Mouse (Mus musculus) forebrain, embryonic 11.5 days (tissue): ENCODE measurements around the gene Drosha. TPM values are rescaled to one million over a fixed set of nuclear protein-coding genes. Genes with fewer than 3 reads are reported as not detected.

Experiments used
- ATAC-seq: fragments of 200-750 bp; cut with Nextera tagmentation; replicated peaks from 2 replicates; pipeline ENCODE4 v1.8.0; 2017; ENCODE audit warnings: moderate TSS enrichment; ENCODE audit not compliant: low FRiP score
- DNase-seq: peaks from one replicate; pipeline ENCODE4 v3.0.0-alpha.2; 2017; ENCODE audit warnings: low spot score
- H3K27ac ChIP-seq: fragments of 300-500 bp; sonication (generic); 2 replicates; pipeline ENCODE4 v1.5.1; 2014; ENCODE audit warnings: low read depth, low read length
- H3K27me3 ChIP-seq: fragments of 300-500 bp; sonication (generic); 2 replicates; pipeline ENCODE4 v1.6.1; 2014; ENCODE audit warnings: mild to moderate bottlenecking, low read length, mixed read lengths; ENCODE audit not compliant: control insufficient read depth, insufficient read depth
- H3K36me3 ChIP-seq: fragments of 300-500 bp; sonication (generic); 2 replicates; pipeline ENCODE4 v1.6.1; 2014; ENCODE audit warnings: mild to moderate bottlenecking, low read length, moderate library complexity, mixed read lengths; ENCODE audit not compliant: control insufficient read depth, insufficient read depth
- H3K4me1 ChIP-seq: fragments of 300-500 bp; sonication (generic); replicated peaks from 2 replicates; pipeline ENCODE4 v1.6.1; 2014; ENCODE audit warnings: low read length, mixed read lengths; ENCODE audit not compliant: control insufficient read depth, insufficient read depth
- H3K4me2 ChIP-seq: fragments of 300-500 bp; sonication (generic); 2 replicates; pipeline ENCODE4 v1.6.1; 2014; ENCODE audit warnings: low read depth, mild to moderate bottlenecking, low read length, moderate library complexity, mixed read lengths; ENCODE audit not compliant: severe bottlenecking
- H3K4me3 ChIP-seq: fragments of 300-500 bp; sonication (generic); 2 replicates; pipeline ENCODE4 v1.5.1; 2014; ENCODE audit warnings: low read depth, low read length
- H3K9ac ChIP-seq: fragments of 300-500 bp; sonication (generic); 2 replicates; pipeline ENCODE4 v1.6.1; 2014; ENCODE audit warnings: low read length
- H3K9me3 ChIP-seq: fragments of 300-500 bp; sonication (generic); 2 replicates; pipeline ENCODE4 v1.6.1; 2016; ENCODE audit warnings: low read length, mixed read lengths; ENCODE audit not compliant: control insufficient read depth
- WGBS: fragments of 180-500 bp; shearing (Covaris S2); extraction: QIAGEN DNeasy Blood & Tissue Kit; methylation state at CpG from one replicate; pipeline ENCODE4 v1.1.7; 2014; 5-methylcytosine and 5-hydroxymethylcytosine counted together
- polyA plus RNA-seq: library from polyadenylated mRNA; unstranded; fragments of >200 nt; fragmentation: Nextera tagmentation; extraction: Ambion mirVana; gene quantifications from 2 replicates; pipeline ENCODE4 v1.2.1, GENCODE M21; 2014

Gene Drosha
- polyA plus RNA-seq, 1 experiment from 2014 or later, result 90.2 TPM

DNA sequence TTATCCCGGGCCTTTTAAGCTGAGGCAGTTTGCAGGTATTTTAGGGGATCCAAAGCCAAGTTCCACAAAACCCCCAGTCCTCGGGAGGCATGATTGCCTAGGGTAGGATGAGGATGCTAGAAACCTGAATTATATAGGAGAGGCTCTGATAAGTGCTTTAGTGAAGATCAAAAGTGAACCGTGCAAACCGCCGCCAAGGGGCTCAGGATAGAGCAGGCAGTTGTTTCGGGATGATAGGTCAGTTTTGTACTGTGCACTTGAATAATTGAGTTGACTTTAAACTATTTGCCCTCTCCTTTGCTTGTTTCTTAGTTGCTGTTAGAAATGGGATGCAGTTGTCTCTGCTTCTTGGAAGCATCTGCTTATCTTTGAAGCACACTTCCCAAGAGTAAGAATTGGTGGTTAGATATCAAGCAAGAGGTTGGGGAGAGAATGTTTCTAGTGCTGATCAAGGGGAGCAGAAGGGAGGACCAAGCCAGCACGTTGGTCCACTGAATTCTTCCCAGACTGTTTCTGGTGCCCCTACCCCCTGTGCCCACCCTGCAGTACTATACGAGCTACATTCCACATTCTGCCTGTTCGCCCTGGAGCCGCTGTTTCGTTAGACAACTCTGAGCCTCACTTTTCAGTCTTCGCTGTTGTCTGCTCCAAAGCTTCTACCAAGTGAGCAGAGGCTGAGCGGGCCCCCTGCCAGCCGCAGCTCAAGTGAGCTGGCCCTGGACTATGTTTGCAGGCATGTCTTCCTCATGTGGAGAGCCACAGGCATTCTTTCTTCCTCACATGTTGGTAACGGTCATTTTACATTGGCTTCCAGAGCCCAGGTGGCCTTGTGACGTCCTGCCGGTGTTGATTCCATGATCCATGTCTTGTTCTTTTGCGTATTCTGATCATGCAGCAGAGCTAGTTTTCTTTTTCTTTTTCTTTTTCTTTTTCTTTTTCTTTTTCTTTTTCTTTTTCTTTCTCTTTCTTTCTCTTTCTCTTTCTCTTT, 71.7 kb downstream of the Drosha start:
- no peaks in the 10 kb centered on the region for H3K9me3 ChIP-seq
- no peak for ATAC-seq
- H3K4me1 ChIP-seq, result no peaks in the 10 kb centered on the region
- no peak overlapping the region for H3K4me2 ChIP-seq
- no peaks in the 10 kb centered on the region for H3K27me3 ChIP-seq
- 94% methylated on average over 18 of the region's 18 CpGs for WGBS
- no peak for DNase-seq
- no peak overlapping the region for H3K4me3 ChIP-seq
- no peak overlapping the region for H3K9ac ChIP-seq
- peaks cover 7% of the 10 kb centered on the region for H3K36me3 ChIP-seq
- H3K27ac ChIP-seq, result no peak overlapping the region

DNA sequence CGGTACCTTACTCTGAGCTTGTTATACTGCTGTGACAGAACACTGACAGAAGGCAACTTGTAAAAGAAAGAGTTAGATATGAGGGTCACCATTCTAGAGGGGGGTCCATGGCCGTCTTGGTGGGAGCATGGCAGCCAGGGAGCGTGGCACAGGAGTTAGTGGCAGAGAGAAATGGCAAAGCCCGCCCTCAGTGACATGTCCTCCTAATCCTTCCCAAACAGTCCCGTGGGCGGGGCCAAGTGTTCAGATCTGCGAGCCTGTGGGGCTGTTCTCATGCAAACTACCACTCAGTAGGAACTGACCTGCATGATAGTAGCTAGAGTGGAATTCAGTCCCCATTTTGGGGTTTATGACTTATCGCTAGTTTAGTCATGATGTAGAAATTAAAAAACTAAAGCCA, 73.2 kb downstream of the Drosha start:
- Histone ChIP-seq H3K27ac (no peak overlapping the region), H3K27me3 (no peaks in the 10 kb centered on the region), H3K9ac (no peak overlapping the region), H3K36me3 (peaks cover 7% of the 10 kb centered on the region), H3K4me3 (no peak overlapping the region), H3K4me2 (no peak overlapping the region), H3K4me1 (no peaks in the 10 kb centered on the region), H3K9me3 (no peaks in the 10 kb centered on the region)
- ATAC-seq (no peak), DNase-seq (no peak)
- 87% methylated on average over 8 of the region's 8 CpGs for WGBS

DNA sequence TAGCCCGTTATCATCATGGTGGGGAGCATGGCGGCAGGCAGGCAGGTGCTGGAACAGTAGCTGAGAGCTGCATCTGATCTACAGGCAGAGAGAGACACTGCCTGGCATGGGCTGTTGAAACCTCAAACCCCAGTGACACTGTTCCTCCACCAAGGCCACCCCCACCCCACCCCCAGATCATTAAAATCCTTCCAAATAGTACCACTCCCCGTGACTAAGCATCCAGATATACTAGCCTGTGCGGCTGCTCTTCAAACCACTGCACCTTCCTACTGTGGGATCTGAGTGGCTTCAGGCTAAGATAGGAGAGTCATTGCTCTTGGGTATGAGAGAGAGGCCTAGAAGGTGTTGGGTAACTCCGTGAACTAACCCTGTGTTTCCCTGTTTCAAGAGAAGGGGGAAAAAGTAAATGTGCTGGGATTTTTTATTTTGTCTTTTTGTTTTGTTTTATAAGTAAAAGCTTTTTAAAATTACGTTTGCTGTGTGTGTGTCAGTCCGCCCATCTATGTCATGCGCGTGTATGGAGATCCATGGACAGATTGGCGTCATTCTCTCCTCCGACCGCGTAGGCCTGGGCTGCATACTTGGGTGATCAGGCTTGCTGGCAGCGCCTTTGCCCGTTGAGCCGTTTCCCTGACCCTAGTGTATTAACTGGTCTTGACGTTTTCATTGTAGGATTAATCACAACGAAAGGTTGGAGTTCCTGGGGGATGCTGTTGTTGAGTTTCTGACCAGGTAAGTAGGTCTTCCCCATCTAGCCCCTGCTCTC, 76.0 kb downstream of the Drosha start:
- Histone ChIP-seq H3K4me1 (no peaks in the 10 kb centered on the region), H3K4me3 (no peak overlapping the region), H3K27me3 (no peaks in the 10 kb centered on the region), H3K4me2 (no peak overlapping the region), H3K27ac (no peak overlapping the region), H3K9ac (no peak overlapping the region), H3K36me3 (peaks cover 7% of the 10 kb centered on the region), H3K9me3 (no peaks in the 10 kb centered on the region)
- WGBS, result 93% methylated on average over 18 of the region's 18 CpGs
- no peak for ATAC-seq
- no peak for DNase-seq

DNA sequence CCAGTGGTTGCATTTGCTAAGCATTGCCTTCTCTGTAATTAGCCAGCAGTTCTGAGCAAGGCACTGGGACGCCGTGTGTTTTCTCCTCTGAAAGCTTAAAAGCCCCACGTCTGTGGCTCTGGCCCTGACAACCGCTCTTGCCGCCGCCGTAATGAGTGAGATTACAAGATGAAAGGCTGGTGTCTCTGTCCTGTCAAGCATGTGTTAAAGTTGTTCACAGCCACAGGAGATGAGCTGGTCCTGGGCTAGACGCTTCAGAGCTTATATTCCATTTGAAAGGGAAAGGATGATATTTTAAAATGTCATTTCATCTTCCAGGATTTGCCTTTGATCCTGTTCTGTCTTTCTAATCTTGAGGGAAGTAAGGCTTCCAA, 76.6 kb downstream of the Drosha start:
- no peak overlapping the region for H3K4me2 ChIP-seq
- DNase-seq, result no peak
- H3K9ac ChIP-seq, result no peak overlapping the region
- no peaks in the 10 kb centered on the region for H3K27me3 ChIP-seq
- H3K4me3 ChIP-seq, result no peak overlapping the region
- WGBS, result 88% methylated on average over 8 of the region's 8 CpGs
- H3K27ac ChIP-seq, result no peak overlapping the region
- peaks cover 7% of the 10 kb centered on the region for H3K36me3 ChIP-seq
- no peak for ATAC-seq
- H3K9me3 ChIP-seq, result no peaks in the 10 kb centered on the region
- no peaks in the 10 kb centered on the region for H3K4me1 ChIP-seq

DNA sequence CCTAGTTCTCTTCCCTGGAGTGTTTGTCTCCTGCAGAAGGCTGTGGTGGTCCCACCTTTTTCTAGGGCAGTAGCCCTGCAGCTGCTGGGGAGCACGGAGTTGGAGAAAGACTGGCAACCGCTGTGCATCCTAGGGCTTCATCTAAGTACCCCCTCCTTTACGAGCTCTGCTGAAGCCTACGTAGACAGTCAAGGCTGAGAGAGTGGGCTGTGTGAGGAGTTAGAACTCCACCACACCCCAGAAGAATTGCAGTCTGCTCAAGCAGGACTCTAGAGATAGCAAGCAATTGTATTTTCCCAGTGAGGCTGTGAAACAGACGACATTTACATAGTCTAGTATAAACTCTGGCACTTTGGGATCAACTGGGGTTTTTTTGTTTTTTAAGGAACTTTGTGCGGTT, 79.8 kb downstream of the Drosha start:
- no peak overlapping the region for H3K27ac ChIP-seq
- H3K27me3 ChIP-seq, result no peaks in the 10 kb centered on the region
- no peak for DNase-seq
- WGBS, result 93% methylated on average over 6 of the region's 6 CpGs
- no peaks in the 10 kb centered on the region; the same call in 1 of the 2 replicates for H3K36me3 ChIP-seq
- no peak for ATAC-seq
- no peaks in the 10 kb centered on the region for H3K4me1 ChIP-seq
- no peaks in the 10 kb centered on the region for H3K9me3 ChIP-seq
- H3K9ac ChIP-seq, result no peak overlapping the region
- no peak overlapping the region for H3K4me2 ChIP-seq
- H3K4me3 ChIP-seq, result no peak overlapping the region

DNA sequence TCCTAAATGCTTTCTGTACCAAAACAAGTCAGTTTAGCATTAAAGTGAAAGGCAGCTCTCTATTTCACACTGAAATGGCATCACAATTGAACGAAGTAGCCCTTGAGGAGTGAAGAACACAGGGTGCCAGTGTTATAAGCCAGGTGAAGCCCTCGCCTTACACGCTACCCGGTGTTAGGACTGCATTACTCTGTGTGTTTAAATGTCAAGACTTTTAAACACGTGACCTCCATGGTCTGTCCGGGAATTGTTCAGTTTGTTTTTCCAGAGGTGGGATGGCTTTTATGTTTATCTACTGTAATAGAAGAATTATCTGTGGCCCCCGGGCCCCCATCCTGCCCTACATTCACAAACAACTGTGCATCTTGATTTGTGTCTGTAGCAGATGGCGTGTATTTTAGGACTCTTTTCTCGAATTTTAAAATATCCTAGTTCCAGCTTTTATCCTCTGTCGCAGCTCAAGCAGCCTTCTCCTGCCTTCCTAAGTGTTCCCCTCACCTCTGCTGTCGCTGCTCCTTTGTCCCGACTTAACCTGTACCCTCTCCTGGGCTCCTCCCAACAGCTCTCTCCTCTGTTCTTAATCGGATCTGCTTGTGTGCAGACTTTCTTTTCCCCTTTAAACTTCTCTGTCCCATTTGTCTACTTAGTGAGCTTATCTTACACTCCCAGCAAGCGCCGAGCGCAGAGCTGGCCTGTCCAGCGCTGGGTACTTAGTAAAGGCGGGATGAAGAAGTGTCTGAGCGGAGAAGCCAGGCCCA, 83.5 kb downstream of the Drosha start:
- H3K27me3 ChIP-seq, result no peaks in the 10 kb centered on the region
- no peak overlapping the region for H3K4me2 ChIP-seq
- no peak overlapping the region for H3K4me3 ChIP-seq
- no peaks in the 10 kb centered on the region for H3K9me3 ChIP-seq
- ATAC-seq, result no peak
- DNase-seq, result no peak
- no peaks in the 10 kb centered on the region for H3K4me1 ChIP-seq
- no peaks in the 10 kb centered on the region; the same call in 1 of the 2 replicates for H3K36me3 ChIP-seq
- no peak overlapping the region for H3K9ac ChIP-seq
- 86% methylated on average over 19 of the region's 19 CpGs for WGBS
- H3K27ac ChIP-seq, result no peak overlapping the region

DNA sequence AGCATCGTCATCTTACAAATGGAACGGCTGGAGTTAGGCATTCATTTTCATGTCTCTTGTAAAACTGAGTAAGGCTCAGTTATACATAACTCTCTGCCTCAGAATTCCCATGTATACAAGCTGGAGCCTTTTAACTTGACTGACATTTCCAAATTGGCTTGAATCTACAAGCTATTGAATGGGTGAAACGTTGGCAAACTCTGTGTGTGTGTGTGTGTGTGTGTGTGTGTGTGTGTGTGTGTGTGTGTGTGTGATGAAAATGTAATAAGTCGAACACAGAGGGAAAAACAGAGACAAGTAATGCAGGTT, 84.1 kb downstream of the Drosha start:
- H3K9ac ChIP-seq, result no peak overlapping the region
- H3K36me3 ChIP-seq, result no peaks in the 10 kb centered on the region; the same call in 1 of the 2 replicates
- no peak overlapping the region for H3K4me3 ChIP-seq
- H3K4me2 ChIP-seq, result no peak overlapping the region
- no peaks in the 10 kb centered on the region for H3K9me3 ChIP-seq
- H3K27me3 ChIP-seq, result no peaks in the 10 kb centered on the region
- WGBS, result 83% methylated on average over 4 of the region's 4 CpGs
- no peaks in the 10 kb centered on the region for H3K4me1 ChIP-seq
- no peak for DNase-seq
- no peak for ATAC-seq
- no peak overlapping the region for H3K27ac ChIP-seq

DNA sequence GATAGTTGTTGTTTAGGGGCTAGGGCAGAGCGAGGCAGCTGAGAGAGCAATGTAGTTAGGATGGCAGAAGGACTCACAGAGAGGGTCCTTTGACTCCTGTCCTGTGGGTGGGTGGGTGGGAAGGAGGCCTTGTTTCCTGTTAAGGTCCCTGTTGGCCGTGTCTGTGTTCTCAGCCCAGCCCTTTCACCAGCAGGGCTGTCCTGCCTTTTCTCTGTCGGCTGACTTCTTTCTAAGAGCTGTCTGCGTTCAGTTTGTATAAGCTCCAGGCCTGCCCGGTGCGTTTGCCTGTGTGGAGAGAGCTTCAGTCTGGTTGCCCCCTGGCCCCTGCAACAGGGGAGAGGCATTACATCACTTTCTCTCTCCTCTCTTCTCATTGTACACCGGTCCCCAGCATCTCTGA, 84.6 kb downstream of the Drosha start:
- H3K4me1 ChIP-seq, result no peaks in the 10 kb centered on the region
- no peaks in the 10 kb centered on the region for H3K27me3 ChIP-seq
- no peak overlapping the region for H3K4me3 ChIP-seq
- H3K27ac ChIP-seq, result no peak overlapping the region
- ATAC-seq (no peak), DNase-seq (no peak)
- no peak overlapping the region for H3K9ac ChIP-seq
- H3K9me3 ChIP-seq, result no peaks in the 10 kb centered on the region
- H3K4me2 ChIP-seq, result no peak overlapping the region
- peaks cover 4% of the 10 kb centered on the region; the same call in 1 of the 2 replicates for H3K36me3 ChIP-seq
- WGBS, result 80% methylated on average over 7 of the region's 7 CpGs
